Mouse (Mus musculus) midbrain, postnatal 0 days (tissue): Measurements from ENCODE around the gene D11Wsu47e. TPM values are rescaled to one million over a fixed set of nuclear protein-coding genes. Genes with fewer than 3 reads are reported as not detected.

ENCODE experiments used
- ATAC-seq: fragments of 200-750 bp; cut with Nextera tagmentation; 2 replicates; pipeline ENCODE4 v1.8.0; 2017; ENCODE audit warnings: moderate number of reproducible peaks, mild to moderate bottlenecking, moderate TSS enrichment, moderate library complexity; ENCODE audit not compliant: low FRiP score
- DNase-seq: peaks from one replicate; pipeline ENCODE4 v3.0.0-alpha.2; 2015; ENCODE audit warnings: low spot score
- H3K27ac ChIP-seq: fragments of 300-500 bp; sonication (generic); 2 replicates; pipeline ENCODE4 v1.5.1; 2014; ENCODE audit warnings: low read depth, mild to moderate bottlenecking, low read length, mixed read lengths
- H3K27me3 ChIP-seq: fragments of 300-500 bp; sonication (generic); 2 replicates; pipeline ENCODE4 v1.6.1; 2014; ENCODE audit warnings: low read length, control low read depth, mixed read lengths; ENCODE audit not compliant: insufficient read depth
- H3K36me3 ChIP-seq: fragments of 300-500 bp; sonication (generic); 2 replicates; pipeline ENCODE4 v1.6.1; 2014; ENCODE audit warnings: low read length, control low read depth, mixed read lengths; ENCODE audit not compliant: insufficient read depth
- H3K4me1 ChIP-seq: fragments of 300-500 bp; sonication (generic); 2 replicates; pipeline ENCODE4 v1.6.1; 2014; ENCODE audit warnings: mild to moderate bottlenecking, control low read depth, antibody characterized with exemption, low read length, mixed read lengths; ENCODE audit not compliant: insufficient read depth
- H3K4me2 ChIP-seq: fragments of 300-500 bp; sonication (generic); 2 replicates; pipeline ENCODE4 v1.6.1; 2014; ENCODE audit warnings: low read depth, mild to moderate bottlenecking, low read length, mixed read lengths; ENCODE audit not compliant: poor library complexity, severe bottlenecking
- H3K4me3 ChIP-seq: fragments of 300-500 bp; sonication (generic); 2 replicates; pipeline ENCODE4 v1.5.1; 2014; ENCODE audit warnings: low read depth, mild to moderate bottlenecking, low read length, moderate library complexity
- H3K9ac ChIP-seq: fragments of 300-500 bp; sonication (generic); replicated peaks from 2 replicates; pipeline ENCODE4 v1.6.1; 2014; ENCODE audit warnings: mild to moderate bottlenecking, low read length, moderate library complexity, mixed read lengths; ENCODE audit not compliant: poor library complexity, severe bottlenecking
- H3K9me3 ChIP-seq: fragments of 300-500 bp; sonication (generic); 2 replicates; pipeline ENCODE4 v1.6.1; 2016; ENCODE audit warnings: low read length, control low read depth
- CTCF ChIP-seq: IDR thresholded peaks from 2 replicates; pipeline ENCODE4 v1.5.1; 2016; ENCODE audit warnings: antibody characterized with exemption, mild to moderate bottlenecking
- WGBS: fragments of 180-500 bp; shearing (Covaris S2); extraction: QIAGEN DNeasy Blood & Tissue Kit; methylation state at CpG from one replicate; pipeline ENCODE4 v1.1.7; 2014; 5-methylcytosine and 5-hydroxymethylcytosine counted together
- polyA plus RNA-seq: library from polyadenylated mRNA; unstranded; fragments of >200 nt; fragmentation: Nextera tagmentation; extraction: Ambion mirVana; gene quantifications from 2 replicates; pipeline ENCODE4 v1.2.1, GENCODE M21; 2015
- total RNA-seq: library from RNA; depleted of rRNA; stranded (reverse); fragments of >200 nt; gene quantifications from 2 replicates; pipeline ENCODE4 v1.2.3, GENCODE M21; 2014

D11Wsu47e gene
- total and polyA plus RNA-seq, 2 experiments from 2014 or later = 19.5 to 27.9 TPM

GRCm38 (mm10) chr11:113717767-113718424 is 33.7 kb downstream of the D11Wsu47e start:
- TF ChIP-seq CTCF = no peak
- WGBS = 78% methylated on average over 16 of the region's 16 CpGs
- H3K4me2 ChIP-seq = no peak overlapping the region
- no peak for ATAC-seq
- no peaks in the 10 kb centered on the region for H3K4me1 ChIP-seq
- H3K27me3 ChIP-seq = no peaks in the 10 kb centered on the region
- no peak overlapping the region for H3K27ac ChIP-seq
- no peak overlapping the region for H3K4me3 ChIP-seq
- H3K9me3 ChIP-seq = no peaks in the 10 kb centered on the region
- DNase-seq = no peak
- no peaks in the 10 kb centered on the region for H3K36me3 ChIP-seq
- no peak overlapping the region for H3K9ac ChIP-seq

DNA sequence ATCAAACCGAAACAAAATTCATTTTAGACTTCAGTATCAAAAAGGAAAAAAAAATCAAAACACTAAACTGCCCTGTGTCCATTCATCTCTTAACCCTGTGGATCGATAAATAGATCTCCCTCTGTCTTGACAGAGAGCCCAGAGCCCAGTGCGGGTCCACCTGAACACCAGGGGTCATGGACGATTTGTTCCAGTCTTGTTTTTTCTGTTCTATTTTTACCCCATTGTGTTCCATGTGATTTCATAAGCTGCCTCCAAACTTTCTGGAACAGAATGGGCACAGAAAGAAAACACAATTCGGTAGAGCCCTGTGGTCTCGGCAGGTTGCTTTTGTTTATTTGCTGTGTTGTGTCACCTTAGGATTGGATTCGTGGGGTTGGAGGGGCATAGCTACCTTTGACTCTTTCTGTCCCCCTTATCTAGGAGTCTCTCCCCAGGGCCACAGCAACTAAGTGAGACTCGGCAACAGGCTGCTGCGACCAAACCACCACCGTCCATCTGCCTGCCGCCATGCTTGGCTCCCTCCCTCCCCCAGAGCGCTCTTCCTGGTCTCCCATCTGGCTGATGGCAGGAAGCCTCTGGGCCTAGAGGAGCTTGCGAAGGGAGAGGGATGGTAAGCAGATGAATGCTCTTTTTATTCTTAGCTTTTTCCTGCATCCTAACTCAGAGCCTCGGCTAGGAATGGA is 38.3 kb downstream of the D11Wsu47e start:
- TF ChIP-seq CTCF = no peak
- no peaks in the 10 kb centered on the region for H3K4me1 ChIP-seq
- DNase-seq (peak; percentile 13), ATAC-seq (no peak)
- H3K4me2 ChIP-seq = no peak overlapping the region
- H3K36me3 ChIP-seq = peaks cover 15% of the 10 kb centered on the region
- H3K4me3 ChIP-seq = no peak overlapping the region
- no peak overlapping the region for H3K9ac ChIP-seq
- WGBS = 69% methylated on average over 14 of the region's 14 CpGs
- H3K27me3 ChIP-seq = no peaks in the 10 kb centered on the region
- no peak overlapping the region for H3K27ac ChIP-seq
- H3K9me3 ChIP-seq = no peaks in the 10 kb centered on the region

DNA sequence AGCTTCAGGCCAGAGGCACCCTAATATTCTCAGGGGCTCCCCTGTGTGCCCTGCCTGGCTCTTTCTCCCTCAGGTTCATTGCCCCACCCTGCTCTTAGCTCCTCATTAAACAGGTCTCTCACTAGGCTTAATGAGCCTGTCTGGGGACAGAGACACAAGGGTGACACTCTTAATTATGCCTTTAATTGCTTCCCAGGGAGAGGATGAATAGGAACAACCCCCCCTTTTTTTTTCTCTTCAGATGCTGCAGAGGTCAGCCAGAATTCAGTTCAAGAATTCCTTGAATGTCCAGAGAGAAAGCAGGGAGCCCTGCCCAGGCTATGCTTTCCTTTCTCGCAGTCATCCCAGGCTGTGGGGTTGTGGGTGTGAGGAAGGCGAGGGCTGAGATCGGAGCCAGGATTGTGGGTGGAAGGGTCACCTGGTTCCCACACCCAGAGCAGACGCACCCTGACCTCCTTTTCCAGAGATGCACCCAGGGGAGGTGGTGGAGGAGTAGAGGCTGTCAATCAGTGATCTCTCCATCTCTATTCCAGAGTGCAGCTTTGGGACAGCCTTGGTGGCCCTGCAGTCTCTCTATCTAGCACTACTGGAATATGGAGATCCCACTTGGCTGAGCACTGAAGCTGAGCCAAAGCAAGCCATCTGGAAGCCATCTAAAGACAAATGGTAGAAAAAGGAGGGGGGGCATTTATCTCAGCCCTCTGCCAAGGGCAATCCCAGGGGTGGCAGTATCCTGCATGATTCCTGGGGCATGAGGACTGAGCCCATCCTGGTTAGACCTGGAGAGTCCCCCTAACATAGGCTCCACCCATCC is 41.2 kb downstream of the D11Wsu47e start:
- Histone ChIP-seq H3K9ac (no peak overlapping the region), H3K4me3 (no peak overlapping the region), H3K27me3 (no peaks in the 10 kb centered on the region), H3K36me3 (peaks cover 31% of the 10 kb centered on the region), H3K4me1 (no peaks in the 10 kb centered on the region), H3K27ac (no peak overlapping the region), H3K9me3 (no peaks in the 10 kb centered on the region), H3K4me2 (no peak overlapping the region)
- ATAC-seq (no peak), DNase-seq (peak; percentile 57)
- 77% methylated on average over 4 of the region's 4 CpGs for WGBS
- no peak for TF ChIP-seq CTCF

DNA sequence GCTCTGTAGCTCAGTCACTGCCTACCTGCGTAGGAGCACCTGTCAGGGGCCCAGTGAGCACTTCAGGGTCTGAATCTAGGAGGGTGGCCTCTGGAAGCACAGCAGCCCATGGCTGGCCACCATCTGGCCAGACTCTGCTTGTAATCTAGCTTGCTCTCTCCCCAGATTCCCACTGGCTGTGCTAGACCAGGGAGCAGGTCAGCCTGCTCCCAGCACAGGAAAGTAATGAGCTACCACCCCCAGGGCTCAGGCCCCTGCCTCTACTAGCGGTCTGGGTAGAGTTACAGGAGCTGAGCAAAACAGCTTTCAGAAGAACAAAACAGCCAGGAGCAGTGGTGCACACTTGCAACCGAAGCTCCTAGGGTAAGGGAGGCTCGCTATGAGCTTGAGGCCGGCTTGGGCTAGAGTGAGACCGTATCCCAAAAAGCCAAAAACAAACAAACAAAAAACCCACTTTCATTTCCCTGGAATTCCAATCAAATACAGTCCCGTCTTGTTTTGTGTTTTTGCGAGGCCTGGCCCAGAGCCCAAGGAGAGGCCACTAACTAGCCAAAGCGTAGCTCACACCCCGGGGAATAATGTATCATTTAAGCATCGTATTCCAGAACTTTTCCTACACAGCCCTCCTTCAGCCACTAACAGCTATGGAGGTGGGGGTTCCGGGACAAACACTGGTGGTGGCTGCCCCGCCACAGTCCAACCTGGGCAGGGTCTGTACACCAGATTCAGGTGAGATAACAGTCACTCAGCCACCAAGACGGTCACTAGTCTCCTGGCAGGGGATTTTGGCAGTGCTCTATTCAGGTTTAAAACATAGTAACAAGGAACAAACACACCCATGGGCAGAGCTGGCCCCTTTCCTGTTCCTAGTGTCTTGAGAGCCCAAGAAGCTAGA is 43.0 kb downstream of the D11Wsu47e start:
- H3K9me3 ChIP-seq = no peaks in the 10 kb centered on the region
- H3K4me2 ChIP-seq = no peak overlapping the region
- ATAC-seq (no peak), DNase-seq (no peak)
- 82% methylated on average over 14 of the region's 14 CpGs for WGBS
- peaks cover 31% of the 10 kb centered on the region for H3K36me3 ChIP-seq
- no peak overlapping the region for H3K4me3 ChIP-seq
- H3K27ac ChIP-seq = no peak overlapping the region
- no peak for TF ChIP-seq CTCF
- H3K4me1 ChIP-seq = no peaks in the 10 kb centered on the region
- H3K9ac ChIP-seq = no peak overlapping the region
- no peaks in the 10 kb centered on the region for H3K27me3 ChIP-seq

GRCm38 (mm10) chr11:113727992-113728391 is 43.8 kb downstream of the D11Wsu47e start:
- 76% methylated on average over 6 of the region's 6 CpGs for WGBS
- H3K27ac ChIP-seq = no peak overlapping the region; the same call in 1 of the 2 replicates
- no peak for TF ChIP-seq CTCF

More at GRCm38 (mm10) chr11:113727992-113728391, 43.8 kb downstream of the D11Wsu47e start:
- Histone ChIP-seq H3K4me3 (no peak overlapping the region), H3K27me3 (no peaks in the 10 kb centered on the region), H3K9me3 (no peaks in the 10 kb centered on the region), H3K4me2 (no peak overlapping the region), H3K9ac (no peak overlapping the region), H3K4me1 (no peaks in the 10 kb centered on the region), H3K36me3 (peaks cover 31% of the 10 kb centered on the region)
- ATAC-seq (no peak), DNase-seq (no peak)
